Mouse (Mus musculus) MEL (cell line): ENCODE data around the gene Tenm3. TPM values are rescaled to one million over a fixed set of nuclear protein-coding genes. Genes with fewer than 3 reads are reported as not detected.

Source experiments
- DNase-seq: peaks from one replicate; pipeline ENCODE4 v3.0.0; 2011; ENCODE audit warnings: low read depth, low spot score
- H3K27ac ChIP-seq: 2 replicates; pipeline ENCODE4 v1.5.1; 2012; ENCODE audit warnings: low read depth, mild to moderate bottlenecking, control low read depth, low read length, moderate library complexity; ENCODE audit not compliant: control insufficient read depth
- H3K27me3 ChIP-seq, 2 experiments: fragments of 150-350 bp in 1 of 2; sonication (generic) in 1 of 2; 2 replicates each; pipeline ENCODE4 v1.6.1; 2012; ENCODE audit warnings: low read length in 2 of 2, mild to moderate bottlenecking in 2 of 2, improper control_type of control experiment in 1 of 2, moderate library complexity in 1 of 2; ENCODE audit not compliant: insufficient read depth in 2 of 2, control insufficient read depth in 1 of 2
- H3K36me3 ChIP-seq, 2 experiments: 2 replicates each; pipeline ENCODE4 v1.6.1; 2012 to 2014; ENCODE audit warnings: low read length in 2 of 2, improper control_type of control experiment in 1 of 2, inconsistent platforms in 1 of 2, mild to moderate bottlenecking in 1 of 2; ENCODE audit not compliant: insufficient read depth in 2 of 2, control insufficient read depth in 1 of 2
- H3K4me1 ChIP-seq, 2 experiments: fragments of 150-350 bp in 1 of 2; sonication (generic) in 1 of 2; 2 replicates each; pipeline ENCODE4 v1.6.1; 2012; ENCODE audit warnings: low read length in 2 of 2, improper control_type of control experiment in 1 of 2, mild to moderate bottlenecking in 1 of 2; ENCODE audit not compliant: insufficient read depth in 2 of 2, control insufficient read depth in 1 of 2
- H3K4me3 ChIP-seq, 2 experiments: fragments of 150-350 bp in 1 of 2; sonication (generic) in 1 of 2; 2 replicates each; pipeline ENCODE4 v1.5.1; 2012; ENCODE audit warnings: low read depth in 2 of 2, low read length in 2 of 2, mild to moderate bottlenecking in 2 of 2, moderate library complexity in 2 of 2, control low read depth in 1 of 2, improper control_type of control experiment in 1 of 2; ENCODE audit not compliant: control insufficient read depth in 1 of 2, insufficient read depth in 1 of 2
- H3K79me2 ChIP-seq: 2 replicates; pipeline ENCODE4 v1.6.1; 2012; ENCODE audit warnings: mild to moderate bottlenecking, low read length, moderate library complexity; ENCODE audit not compliant: control insufficient read depth, poor library complexity, insufficient read depth
- H3K9ac ChIP-seq: 2 replicates; pipeline ENCODE4 v1.6.1; 2012; ENCODE audit warnings: low read depth, mild to moderate bottlenecking, control low read depth, low read length, moderate library complexity; ENCODE audit not compliant: control insufficient read depth, poor library complexity, severe bottlenecking
- H3K9me3 ChIP-seq: fragments of 150-350 bp; sonication (generic); replicated peaks from 2 replicates; pipeline ENCODE4 v1.6.1; 2012; ENCODE audit warnings: mild to moderate bottlenecking, low read length, improper control_type of control experiment, moderate library complexity; ENCODE audit not compliant: insufficient read depth
- CHD2 ChIP-seq: IDR thresholded peaks from 2 replicates; pipeline ENCODE4 v1.6.1; 2011; ENCODE audit warnings: low read length, improper control_type of control experiment
- E2F4 ChIP-seq: IDR thresholded peaks from 2 replicates; pipeline ENCODE4 v1.6.1; 2011; ENCODE audit warnings: low read depth, low read length, improper control_type of control experiment, borderline replicate concordance
- ELF1 ChIP-seq: IDR thresholded peaks from 2 replicates; pipeline ENCODE4 v1.6.1; 2014; ENCODE audit warnings: low read depth, mild to moderate bottlenecking, inconsistent platforms, low read length, improper control_type of control experiment, moderate library complexity
- EP300 ChIP-seq, 2 experiments: IDR thresholded peaks; 2 replicates each; pipeline ENCODE4 v1.6.1; 2011; ENCODE audit warnings: improper control_type of control experiment in 2 of 2, low read length in 2 of 2, low read depth in 1 of 2, mild to moderate bottlenecking in 1 of 2
- ETS1 ChIP-seq: IDR thresholded peaks from 2 replicates; pipeline ENCODE4 v1.6.1; 2012; ENCODE audit warnings: low read depth, mild to moderate bottlenecking, inconsistent platforms, low read length, improper control_type of control experiment, moderate library complexity
- JUND ChIP-seq: IDR thresholded peaks from 2 replicates; pipeline ENCODE4 v1.6.1; 2011; ENCODE audit warnings: low read depth, mild to moderate bottlenecking, improper control_type of control experiment, low read length
- MAFK ChIP-seq: IDR thresholded peaks from 2 replicates; pipeline ENCODE4 v1.6.1; 2011; ENCODE audit warnings: low read depth, mild to moderate bottlenecking, low read length, improper control_type of control experiment, borderline replicate concordance
- MAX ChIP-seq: IDR thresholded peaks from 2 replicates; pipeline ENCODE4 v1.6.1; 2011; ENCODE audit warnings: low read length, improper control_type of control experiment
- MEF2A ChIP-seq: IDR thresholded peaks from 2 replicates; pipeline ENCODE4 v1.6.1; 2014; ENCODE audit warnings: low read depth, mild to moderate bottlenecking, inconsistent platforms, low read length, improper control_type of control experiment; ENCODE audit not compliant: poor library complexity, insufficient replicate concordance, severe bottlenecking; ENCODE audit errors: extremely low read depth
- MXI1 ChIP-seq: IDR thresholded peaks from 2 replicates; pipeline ENCODE4 v1.6.1; 2011; ENCODE audit warnings: mild to moderate bottlenecking, low read depth, low read length, improper control_type of control experiment
- MYB ChIP-seq: IDR thresholded peaks from 2 replicates; pipeline ENCODE4 v1.6.1; 2011; ENCODE audit warnings: mild to moderate bottlenecking, low read depth, low read length, improper control_type of control experiment
- NELFE ChIP-seq: IDR thresholded peaks from 2 replicates; pipeline ENCODE4 v1.6.1; 2011; ENCODE audit warnings: low read depth, low read length, improper control_type of control experiment
- NRF1 ChIP-seq: IDR thresholded peaks from 2 replicates; pipeline ENCODE4 v1.6.1; 2014; ENCODE audit warnings: low read depth, mild to moderate bottlenecking, inconsistent platforms, low read length, improper control_type of control experiment, moderate library complexity; ENCODE audit not compliant: poor library complexity, insufficient read depth, severe bottlenecking
- POLR2A ChIP-seq, 2 experiments: IDR thresholded peaks; 2 replicates each; pipeline ENCODE4 v1.6.1; 2011 to 2012; ENCODE audit warnings: low read length in 2 of 2, mild to moderate bottlenecking in 2 of 2, control low read depth in 1 of 2, improper control_type of control experiment in 1 of 2, low read depth in 1 of 2, moderate library complexity in 1 of 2; ENCODE audit not compliant: control insufficient read depth in 1 of 2, insufficient read depth in 1 of 2, poor library complexity in 1 of 2
- POLR2AphosphoS5 ChIP-seq: IDR thresholded peaks from 2 replicates; pipeline ENCODE4 v1.6.1; 2012; ENCODE audit warnings: low read depth, borderline replicate concordance, mild to moderate bottlenecking, inconsistent platforms, low read length, moderate library complexity, mixed read lengths
- TAL1 ChIP-seq: IDR thresholded peaks from 2 replicates; pipeline ENCODE4 v1.6.1; 2012; ENCODE audit warnings: mild to moderate bottlenecking, inconsistent platforms, low read length, moderate library complexity, mixed read lengths
- TBP ChIP-seq: IDR thresholded peaks from 2 replicates; pipeline ENCODE4 v1.8.0; 2011; ENCODE audit warnings: low read depth, low read length, improper control_type of control experiment
- UBTF ChIP-seq: IDR thresholded peaks from 2 replicates; pipeline ENCODE4 v1.6.1; 2012; ENCODE audit warnings: low read depth, mild to moderate bottlenecking, inconsistent platforms, low read length, improper control_type of control experiment, moderate library complexity, borderline replicate concordance; ENCODE audit not compliant: insufficient read depth
- USF1 ChIP-seq: IDR thresholded peaks from 2 replicates; pipeline ENCODE4 v1.6.1; 2014; ENCODE audit warnings: low read depth, mild to moderate bottlenecking, inconsistent platforms, low read length, improper control_type of control experiment, moderate library complexity
- USF2 ChIP-seq, 2 experiments: IDR thresholded peaks; 2 replicates each; pipeline ENCODE4 v1.6.1; 2011 to 2012; ENCODE audit warnings: improper control_type of control experiment in 2 of 2, low read length in 2 of 2, borderline replicate concordance in 1 of 2, inconsistent platforms in 1 of 2, low read depth in 1 of 2, mild to moderate bottlenecking in 1 of 2; ENCODE audit not compliant: insufficient read depth in 1 of 2
- polyA plus RNA-seq, 2 experiments: library from polyadenylated mRNA; stranded (reverse) in 1 of 2; unstranded in 1 of 2; fragments of >175 nt in 1 of 2; fragments of >200 nt in 1 of 2; gene quantifications; 2 replicates each; pipeline versions ENCODE4 v1.2.1 to v1.2.4; 2012; ENCODE audit warnings: low replicate concordance in 2 of 2, low read depth in 1 of 2; ENCODE audit not compliant: insufficient read length in 2 of 2, insufficient read depth in 1 of 2, missing spikeins in 1 of 2
- total RNA-seq: library from RNA; depleted of rRNA; stranded (reverse); fragments of 300-350 nt; gene quantifications from 2 replicates; pipeline ENCODE4 v1.2.3, GENCODE M21; 2012

The Tenm3 gene
- total and polyA plus RNA-seq, 3 experiments = not detected

- Histone ChIP-seq H3K36me3 (no peaks in the 10 kb centered on the region), H3K9ac (no peak overlapping the region), H3K79me2 (no peaks in the 10 kb centered on the region), H3K27me3 (no peaks in the 10 kb centered on the region), H3K4me1 (no peaks in the 10 kb centered on the region), H3K27ac (no peak overlapping the region), H3K4me3 (no peak overlapping the region), H3K9me3 (no peaks in the 10 kb centered on the region)
- no peak for DNase-seq
- TF ChIP-seq USF1 (no peak), ETS1 (no peak), POLR2A (IDR thresholded peaks at IDR 0.05; ENCODE audit: control insufficient read depth in 1 of 2, insufficient read depth in 1 of 2, low read depth in 1 of 2, low read length in 2 of 2, poor library complexity in 1 of 2) (no peak), TBP (no peak), NELFE (no peak), MEF2A (no peak), POLR2AphosphoS5 (no peak), CHD2 (no peak), MAFK (no peak), MYB (no peak), EP300 (IDR thresholded peaks at IDR 0.05; ENCODE audit: low read depth in 1 of 2, low read length in 2 of 2) (no peak), E2F4 (no peak), MXI1 (no peak), NRF1 (no peak), UBTF (no peak), MAX (no peak), USF2 (IDR thresholded peaks at IDR 0.05; ENCODE audit: borderline replicate concordance in 1 of 2, insufficient read depth in 1 of 2, low read depth in 1 of 2, low read length in 2 of 2) (no peak), ELF1 (no peak), TAL1 (no peak)
Observed at GRCm38 (mm10) chr8:48544840-48545239, 298.9 kb downstream of the Tenm3 start.

- no peaks in the 10 kb centered on the region for H3K79me2 ChIP-seq
- no peaks in the 10 kb centered on the region for H3K4me1 ChIP-seq
- H3K4me3 ChIP-seq = no peak overlapping the region
- H3K36me3 ChIP-seq = no peaks in the 10 kb centered on the region
- no peak for DNase-seq
- no peaks in the 10 kb centered on the region for H3K27me3 ChIP-seq
- TF ChIP-seq UBTF (no peak), JUND (no peak)
- TF ChIP-seq, all 39 proteins: peak for 0
- Histone ChIP-seq H3K9me3 (no peaks in the 10 kb centered on the region), H3K27ac (no peak overlapping the region), H3K9ac (no peak overlapping the region)
Observed at GRCm38 (mm10) chr8:48542141-48542540, 301.6 kb downstream of the Tenm3 start.
